Mouse (Mus musculus): ENCODE measurements at regions not wholly inside any gene's neighbourhood (a gene's known extent, or its start where the extent isn't known, plus 50 kb on each side); places are given as distances from the start of the nearest gene placed in this dataset.

GRCm38 (mm10) chr9:52402496-52402895 is 234.1 kb upstream of the Zc3h12c start:
- intact Hi-C loops (cut with DNase I), result no loop called here
- DNase-seq, result no peak

GRCm38 (mm10) chr9:52379031-52379430 is 210.7 kb upstream of the Zc3h12c start:
- intact Hi-C loops (cut with DNase I), result no loop called here
- DNase-seq, result no peak

GRCm38 (mm10) chr9:52377761-52378160 is 209.4 kb upstream of the Zc3h12c start:
- no peak for DNase-seq
- intact Hi-C loops (cut with DNase I), result no loop called here

- DNase-seq, result no peak
- intact Hi-C loops (cut with DNase I), result no loop called here
Measured at GRCm38 (mm10) chr9:52376914-52377313, 208.5 kb upstream of the Zc3h12c start.

- DNase-seq, result no peak
- intact Hi-C loops (cut with DNase I), result no loop called here
Measured at GRCm38 (mm10) chr9:52371296-52371695, 202.9 kb upstream of the Zc3h12c start.

GRCm38 (mm10) chr9:52368911-52369310 is 200.5 kb upstream of the Zc3h12c start:
- intact Hi-C loops (cut with DNase I), result no loop called here
- no peak for DNase-seq

GRCm38 (mm10) chr9:52368080-52368479 is 199.7 kb upstream of the Zc3h12c start:
- intact Hi-C loops (cut with DNase I), result no loop called here
- no peak for DNase-seq

- DNase-seq, result no peak
- intact Hi-C loops (cut with DNase I), result no loop called here
Measured at GRCm38 (mm10) chr9:52366046-52366445, 197.7 kb upstream of the Zc3h12c start.

GRCm38 (mm10) chr9:52361599-52361998 is 193.2 kb upstream of the Zc3h12c start:
- intact Hi-C loops (cut with DNase I), result no loop called here
- no peak for DNase-seq

- DNase-seq, result no peak
- intact Hi-C loops (cut with DNase I), result no loop called here
Measured at GRCm38 (mm10) chr9:52359416-52359815, 191.0 kb upstream of the Zc3h12c start.

- intact Hi-C loops (cut with DNase I), result no loop called here
- DNase-seq, result no peak
Measured at GRCm38 (mm10) chr9:52356549-52356948, 188.2 kb upstream of the Zc3h12c start.

- intact Hi-C loops (cut with DNase I), result no loop called here
Measured at GRCm38 (mm10) chr9:52355187-52355982, 187.0 kb upstream of the Zc3h12c start.

GRCm38 (mm10) chr9:52348536-52349527 is 180.5 kb upstream of the Zc3h12c start:
- intact Hi-C loops (cut with DNase I), result no loop called here
- DNase-seq, result no peak

More at GRCm38 (mm10) chr9:52355187-52355982, 187.0 kb upstream of the Zc3h12c start:
- DNase-seq, result no peak

GRCm38 (mm10) chr9:52344177-52344877 is 176.0 kb upstream of the Zc3h12c start:
- no peak for DNase-seq
- intact Hi-C loops (cut with DNase I), result no loop called here

- intact Hi-C loops (cut with DNase I), result no loop called here
- no peak for DNase-seq
Measured at GRCm38 (mm10) chr9:52341029-52341428, 172.7 kb upstream of the Zc3h12c start.

GRCm38 (mm10) chr9:52337786-52338322 is 169.5 kb upstream of the Zc3h12c start:
- intact Hi-C loops (cut with DNase I), result no loop called here
- DNase-seq, result no peak

- intact Hi-C loops (cut with DNase I), result no loop called here
Measured at GRCm38 (mm10) chr9:52334767-52335166, 166.4 kb upstream of the Zc3h12c start.

GRCm38 (mm10) chr9:52333884-52334283 is 165.5 kb upstream of the Zc3h12c start:
- no peak for DNase-seq
- intact Hi-C loops (cut with DNase I), result no loop called here

More at GRCm38 (mm10) chr9:52334767-52335166, 166.4 kb upstream of the Zc3h12c start:
- DNase-seq, result no peak

- DNase-seq, result no peak
- intact Hi-C loops (cut with DNase I), result no loop called here
Measured at GRCm38 (mm10) chr9:52331748-52332147, 163.4 kb upstream of the Zc3h12c start.

GRCm38 (mm10) chr9:52330652-52331051 is 162.3 kb upstream of the Zc3h12c start:
- no peak for DNase-seq
- intact Hi-C loops (cut with DNase I), result no loop called here

Measured in gastrocnemius, postnatal 36 days (tissue).